Mouse (Mus musculus): ENCODE measurements around the gene Cap2. TPM values are rescaled to one million over a fixed set of nuclear protein-coding genes. Genes with fewer than 3 reads are reported as not detected.

Gene Cap2
- total and polyA plus RNA-seq, 2 experiments from 2014 or later = 13.1 to 21.9 TPM

- peak; percentile 51 for TF ChIP-seq CTCF (IDR thresholded peaks at IDR 0.05)
- no peaks in the 10 kb centered on the region for H3K4me1 ChIP-seq (ENCODE audit: insufficient read depth, low read length)
- WGBS = 91% methylated on average over 4 of the region's 4 CpGs
- ATAC-seq (ENCODE audit: low FRiP score) (no peak), DNase-seq (ENCODE audit: low spot score) (no peak)
- H3K9me3 ChIP-seq (ENCODE audit: low read length) = 0 out of 2 replicates have a peak, but pooled peaks cover 3% of the 10 kb centered on the region
- no peak overlapping the region for H3K4me3 ChIP-seq (ENCODE audit: low read depth, low read length)
- no peak overlapping the region for H3K9ac ChIP-seq (replicated peaks; ENCODE audit: low read length, poor library complexity, severe bottlenecking)
- no peak overlapping the region for H3K27ac ChIP-seq (ENCODE audit: low read depth, low read length)
- H3K4me2 ChIP-seq (ENCODE audit: low read depth, low read length, poor library complexity, severe bottlenecking) = no peak overlapping the region
- H3K27me3 ChIP-seq (ENCODE audit: insufficient read depth, low read length) = no peaks in the 10 kb centered on the region
- no peaks in the 10 kb centered on the region for H3K36me3 ChIP-seq (ENCODE audit: insufficient read depth, low read length)
Measured at GRCm38 (mm10) chr13:46642318-46642717, 140.7 kb downstream of the Cap2 start.

- Histone ChIP-seq H3K4me2 (ENCODE audit: low read depth, low read length, poor library complexity, severe bottlenecking) (no peak overlapping the region), H3K36me3 (ENCODE audit: insufficient read depth, low read length) (no peaks in the 10 kb centered on the region), H3K4me3 (ENCODE audit: low read depth, low read length) (no peak overlapping the region), H3K9me3 (ENCODE audit: low read length) (0 out of 2 replicates have a peak, but pooled peaks cover 3% of the 10 kb centered on the region), H3K27ac (ENCODE audit: low read depth, low read length) (no peak overlapping the region), H3K9ac (replicated peaks; ENCODE audit: low read length, poor library complexity, severe bottlenecking) (no peak overlapping the region), H3K27me3 (ENCODE audit: insufficient read depth, low read length) (no peaks in the 10 kb centered on the region), H3K4me1 (ENCODE audit: insufficient read depth, low read length) (no peaks in the 10 kb centered on the region)
- WGBS = 95% methylated on average over 6 of the region's 6 CpGs
- DNase-seq (ENCODE audit: low spot score) = no peak
- no peak for ATAC-seq (ENCODE audit: low FRiP score)
- TF ChIP-seq CTCF (IDR thresholded peaks at IDR 0.05) = no peak
Measured at GRCm38 (mm10) chr13:46644175-46644574, 142.5 kb downstream of the Cap2 start.

- 0 out of 2 replicates have a peak, but pooled peaks cover 3% of the 10 kb centered on the region for H3K9me3 ChIP-seq (ENCODE audit: low read length)
- H3K4me2 ChIP-seq (ENCODE audit: low read depth, low read length, poor library complexity, severe bottlenecking) = no peak overlapping the region
- ATAC-seq (ENCODE audit: low FRiP score) = no peak
Measured at GRCm38 (mm10) chr13:46645476-46645875, 143.8 kb downstream of the Cap2 start.

GRCm38 (mm10) chr13:46651853-46652252 is 150.2 kb downstream of the Cap2 start:
- Histone ChIP-seq H3K4me2 (ENCODE audit: low read depth, low read length, poor library complexity, severe bottlenecking) (no peak overlapping the region), H3K27ac (ENCODE audit: low read depth, low read length) (no peak overlapping the region), H3K36me3 (ENCODE audit: insufficient read depth, low read length) (no peaks in the 10 kb centered on the region), H3K27me3 (ENCODE audit: insufficient read depth, low read length) (no peaks in the 10 kb centered on the region), H3K9me3 (ENCODE audit: low read length) (no peaks in the 10 kb centered on the region), H3K9ac (replicated peaks; ENCODE audit: low read length, poor library complexity, severe bottlenecking) (no peak overlapping the region), H3K4me3 (ENCODE audit: low read depth, low read length) (no peak overlapping the region), H3K4me1 (ENCODE audit: insufficient read depth, low read length) (no peaks in the 10 kb centered on the region)
- no peak for TF ChIP-seq CTCF (IDR thresholded peaks at IDR 0.05)
- DNase-seq (ENCODE audit: low spot score) = no peak
- 91% methylated on average over 7 of the region's 7 CpGs for WGBS
- no peak for ATAC-seq (ENCODE audit: low FRiP score)

More at GRCm38 (mm10) chr13:46645476-46645875, 143.8 kb downstream of the Cap2 start:
- H3K36me3 ChIP-seq (ENCODE audit: insufficient read depth, low read length) = no peaks in the 10 kb centered on the region
- 74% methylated on average over 6 of the region's 6 CpGs for WGBS
- DNase-seq (ENCODE audit: low spot score) = no peak
- H3K27ac ChIP-seq (ENCODE audit: low read depth, low read length) = no peak overlapping the region
- no peaks in the 10 kb centered on the region for H3K27me3 ChIP-seq (ENCODE audit: insufficient read depth, low read length)
- H3K4me1 ChIP-seq (ENCODE audit: insufficient read depth, low read length) = no peaks in the 10 kb centered on the region
- H3K9ac ChIP-seq (replicated peaks; ENCODE audit: low read length, poor library complexity, severe bottlenecking) = no peak overlapping the region
- no peak overlapping the region for H3K4me3 ChIP-seq (ENCODE audit: low read depth, low read length)
- TF ChIP-seq CTCF (IDR thresholded peaks at IDR 0.05) = no peak

- H3K36me3 ChIP-seq (ENCODE audit: insufficient read depth, low read length) = no peaks in the 10 kb centered on the region
- WGBS = 89% methylated on average over 7 of the region's 7 CpGs
- DNase-seq (ENCODE audit: low spot score) (no peak), ATAC-seq (ENCODE audit: low FRiP score) (no peak)
- H3K9ac ChIP-seq (replicated peaks; ENCODE audit: low read length, poor library complexity, severe bottlenecking) = no peak overlapping the region
- H3K27ac ChIP-seq (ENCODE audit: low read depth, low read length) = no peak overlapping the region
- H3K4me1 ChIP-seq (ENCODE audit: insufficient read depth, low read length) = no peaks in the 10 kb centered on the region
- H3K4me2 ChIP-seq (ENCODE audit: low read depth, low read length, poor library complexity, severe bottlenecking) = no peak overlapping the region
- TF ChIP-seq CTCF (IDR thresholded peaks at IDR 0.05) = no peak
- H3K9me3 ChIP-seq (ENCODE audit: low read length) = no peaks in the 10 kb centered on the region
- H3K27me3 ChIP-seq (ENCODE audit: insufficient read depth, low read length) = no peaks in the 10 kb centered on the region
- no peak overlapping the region for H3K4me3 ChIP-seq (ENCODE audit: low read depth, low read length)
Measured at GRCm38 (mm10) chr13:46652671-46653070, 151.0 kb downstream of the Cap2 start.

- Histone ChIP-seq H3K27ac (ENCODE audit: low read depth, low read length) (no peak overlapping the region), H3K9ac (replicated peaks; ENCODE audit: low read length, poor library complexity, severe bottlenecking) (no peak overlapping the region), H3K4me3 (ENCODE audit: low read depth, low read length) (no peak overlapping the region), H3K4me2 (ENCODE audit: low read depth, low read length, poor library complexity, severe bottlenecking) (no peak overlapping the region), H3K36me3 (ENCODE audit: insufficient read depth, low read length) (no peaks in the 10 kb centered on the region), H3K9me3 (ENCODE audit: low read length) (no peaks in the 10 kb centered on the region), H3K4me1 (ENCODE audit: insufficient read depth, low read length) (no peaks in the 10 kb centered on the region), H3K27me3 (ENCODE audit: insufficient read depth, low read length) (no peaks in the 10 kb centered on the region)
- WGBS = 78% methylated on average over 4 of the region's 4 CpGs
- DNase-seq (ENCODE audit: low spot score) (no peak), ATAC-seq (ENCODE audit: low FRiP score) (no peak)
- TF ChIP-seq CTCF (IDR thresholded peaks at IDR 0.05) = no peak
Measured at GRCm38 (mm10) chr13:46653671-46654070, 152.0 kb downstream of the Cap2 start.

Measured in midbrain, postnatal 0 days (tissue).